ENCODE assay signal across 8 mouse cellular contexts in genomic region chr8:123806374-123806935, GRCm38 (mm10). TPM values are rescaled to one million over a fixed set of nuclear protein-coding genes. Genes with fewer than 3 reads are reported as not detected.
DNase-seq lines count a peak whose midpoint lies in the region; ATAC-seq and TF ChIP-seq lines count a peak whose summit lies in the region.

No protein-coding gene starts in this region.

- H3K27ac ChIP-seq in heart, embryonic 11.5 days (ENCODE audit: low read depth, low read length), result peak overlapping the region; percentile 83
- H3K27ac ChIP-seq in forebrain, embryonic 13.5 days, result peak overlapping the region; percentile 60
- H3K27ac ChIP-seq in liver, embryonic 13.5 days, result peak overlapping the region; percentile 73

- TF ChIP-seq CTCF in G1E (IDR thresholded peaks at IDR 0.05; ENCODE audit: low read depth, low read length), result no peak

- H3K4me2 ChIP-seq in heart, embryonic 11.5 days, result peak overlapping the region; percentile 87
- H3K4me2 ChIP-seq in forebrain, embryonic 13.5 days, result peak overlapping the region; percentile 89
- peak overlapping the region; percentile 95 for H3K4me2 ChIP-seq in liver, embryonic 13.5 days

- DNase-seq in heart, adult 11 months, result no peak
- DNase-seq in G1E (ENCODE audit: low spot score), result no peak
- no peak for DNase-seq in liver, embryonic 13.5 days
- no peak for DNase-seq in frontal cortex, postnatal 14 days (ENCODE audit: low spot score in 2 of 2)
- DNase-seq in urinary bladder, adult 18-20 months (ENCODE audit: low spot score in 2 of 2), result no peak
- DNase-seq in testis, postnatal 14 days (ENCODE audit: low spot score), result no peak

- WGBS in heart, embryonic 11.5 days (ENCODE audit: insufficient replicate concordance), result 2% methylated on average over 12 of the region's 12 CpGs
- WGBS in forebrain, embryonic 13.5 days, result 1% methylated on average over 12 of the region's 12 CpGs
- 1% methylated on average over 12 of the region's 12 CpGs for WGBS in liver, embryonic 13.5 days (ENCODE audit: insufficient replicate concordance)

- H3K9me3 ChIP-seq in heart, embryonic 11.5 days (replicated peaks; ENCODE audit: control insufficient read depth, low read length), result no peaks in the 10 kb centered on the region
- no peaks in the 10 kb centered on the region for H3K9me3 ChIP-seq in G1E (replicated peaks)
- no peaks in the 10 kb centered on the region for H3K9me3 ChIP-seq in forebrain, embryonic 13.5 days (replicated peaks)
- H3K9me3 ChIP-seq in liver, embryonic 13.5 days (replicated peaks), result no peaks in the 10 kb centered on the region

- H3K4me3 ChIP-seq in heart, embryonic 11.5 days (ENCODE audit: low read depth, low read length), result peak overlapping the region; percentile 80
- peak overlapping the region; percentile 65 for H3K4me3 ChIP-seq in G1E (ENCODE audit: low read depth, low read length)
- H3K4me3 ChIP-seq in forebrain, embryonic 13.5 days, result peak overlapping the region; percentile 65
- peak overlapping the region; percentile 81 for H3K4me3 ChIP-seq in liver, embryonic 13.5 days (replicated peaks)

- no peaks in the 10 kb centered on the region for H3K27me3 ChIP-seq in heart, embryonic 11.5 days (ENCODE audit: control insufficient read depth, insufficient read depth, low read length)
- H3K27me3 ChIP-seq in G1E (ENCODE audit: insufficient read depth, low read length), result peaks cover 19% of the 10 kb centered on the region; the same call in 1 of the 2 replicates
- H3K27me3 ChIP-seq in forebrain, embryonic 13.5 days, result no peaks in the 10 kb centered on the region
- no peaks in the 10 kb centered on the region for H3K27me3 ChIP-seq in liver, embryonic 13.5 days

- H3K9ac ChIP-seq in heart, embryonic 11.5 days (ENCODE audit: low read depth, low read length), result peak overlapping the region; percentile 94
- peak overlapping the region; percentile 79 for H3K9ac ChIP-seq in forebrain, embryonic 13.5 days
- peak overlapping the region; percentile 89 for H3K9ac ChIP-seq in liver, embryonic 13.5 days

- peaks cover 16% of the 10 kb centered on the region for H3K4me1 ChIP-seq in heart, embryonic 11.5 days (ENCODE audit: control insufficient read depth, insufficient read depth, low read length)
- no peaks in the 10 kb centered on the region for H3K4me1 ChIP-seq in G1E (ENCODE audit: insufficient read depth, low read depth, low read length)
- peaks cover 34% of the 10 kb centered on the region for H3K4me1 ChIP-seq in forebrain, embryonic 13.5 days
- peaks cover 54% of the 10 kb centered on the region for H3K4me1 ChIP-seq in liver, embryonic 13.5 days (replicated peaks)

- no peaks in the 10 kb centered on the region for H3K36me3 ChIP-seq in heart, embryonic 11.5 days (ENCODE audit: control insufficient read depth, insufficient read depth, low read length)
- H3K36me3 ChIP-seq in G1E (replicated peaks), result peaks cover 8% of the 10 kb centered on the region
- H3K36me3 ChIP-seq in forebrain, embryonic 13.5 days (ENCODE audit: poor library complexity, severe bottlenecking), result 0 out of 2 replicates have a peak, but pooled peaks cover 2% of the 10 kb centered on the region
- peaks cover 10% of the 10 kb centered on the region for H3K36me3 ChIP-seq in liver, embryonic 13.5 days

- no peak for ATAC-seq in heart, embryonic 11.5 days (replicated peaks; ENCODE audit: insufficient number of reproducible peaks, low FRiP score, low TSS enrichment)
- no peak for ATAC-seq in G1E (ENCODE audit: extremely low read depth, insufficient number of reproducible peaks, low FRiP score, poor library complexity, severe bottlenecking)
- ATAC-seq in forebrain, embryonic 13.5 days, result no peak
- ATAC-seq in liver, embryonic 13.5 days (ENCODE audit: low read depth), result no peak

RNA-seq across cellular contexts. Expression of gene Rab4a, which starts 0.7 kb away (rescaled TPM):
- 55.0 and 58.7 TPM in 2 replicates for polyA plus RNA-seq in heart, embryonic 11.5 days (2014; fragmentation: Nextera tagmentation; extraction: Ambion mirVana)
- not detected in 2 replicates for total RNA-seq in G1E (2014; fragmentation: Nextera tagmentation)
- total RNA-seq in G1E (2017), result 4.0 and 5.3 TPM in 2 replicates
- polyA plus RNA-seq in G1E (2012), result 1.2 and 1.7 TPM in 2 replicates
- polyA plus RNA-seq in forebrain, embryonic 13.5 days (2015; fragmentation: Nextera tagmentation; extraction: Ambion mirVana), result 70.9 and 72.2 TPM in 2 replicates
- polyA plus RNA-seq in liver, embryonic 13.5 days (2015; fragmentation: Nextera tagmentation; extraction: Ambion mirVana), result 30.8 and 31.7 TPM in 2 replicates

RNA-seq across cellular contexts. Expression of gene Ccsap, which starts 53.6 kb away (rescaled TPM):
- polyA plus RNA-seq in heart, embryonic 11.5 days (2014; fragmentation: Nextera tagmentation; extraction: Ambion mirVana), result 2.5 and 4.0 TPM in 2 replicates
- total RNA-seq in G1E (2014; fragmentation: Nextera tagmentation) (13.3 and 16.3 TPM in 2 replicates), G1E (2017) (11.7 and 12.5 TPM in 2 replicates)
- 9.4 and 10.3 TPM in 2 replicates for polyA plus RNA-seq in G1E (2012)
- 6.4 and 7.4 TPM in 2 replicates for polyA plus RNA-seq in forebrain, embryonic 13.5 days (2015; fragmentation: Nextera tagmentation; extraction: Ambion mirVana)
- 2.3 and 2.7 TPM in 2 replicates for polyA plus RNA-seq in liver, embryonic 13.5 days (2015; fragmentation: Nextera tagmentation; extraction: Ambion mirVana)

Comparison
In these comparisons a context has a peak if more than half of its experiments do, and no peak if none do; other contexts are left out.
1. RNA of gene Rab4a, which starts 0.7 kb away (polyA plus RNA-seq): 70.9 to 72.2 TPM in forebrain, embryonic 13.5 days, 55.0 to 58.7 TPM in heart, embryonic 11.5 days and 30.8 to 31.7 TPM in liver, embryonic 13.5 days; 1.2 to 1.7 TPM in G1E; every median in the first group is over 10 times any median in the second.
2. Peak in every context shown above with its lines, with median percentiles within 50 percentile points of each other: H3K27ac ChIP-seq, H3K4me2 ChIP-seq, H3K4me3 ChIP-seq and H3K9ac ChIP-seq.